Mouse (Mus musculus) ovary, postnatal 10 days (tissue): ENCODE results near the gene Lgr4.

Source experiments
- DNase-seq: peaks from one replicate; pipeline ENCODE4 v3.0.0; 2022; ENCODE audit warnings: low spot score

The Lgr4 gene

GRCm38 (mm10) chr2:109922306-109922705 lies 4.9 kb downstream of the Lgr4 start:
- no peak for DNase-seq

- no peak for DNase-seq
These were observed 5.6 kb downstream of the Lgr4 start for GRCm38 (mm10) chr2:109923031-109923430.

GRCm38 (mm10) chr2:109923945-109924344 lies 6.5 kb downstream of the Lgr4 start:
- DNase-seq: no peak

GRCm38 (mm10) chr2:109926984-109927383 lies 9.5 kb downstream of the Lgr4 start:
- DNase-seq: no peak

- no peak for DNase-seq
These were observed 10.0 kb downstream of the Lgr4 start for GRCm38 (mm10) chr2:109927446-109927845.

GRCm38 (mm10) chr2:109927876-109928275 lies 10.4 kb downstream of the Lgr4 start:
- no peak for DNase-seq

- no peak for DNase-seq
These were observed 11.3 kb downstream of the Lgr4 start for GRCm38 (mm10) chr2:109928791-109929190.

GRCm38 (mm10) chr2:109929256-109929655 lies 11.8 kb downstream of the Lgr4 start:
- DNase-seq: no peak

- DNase-seq: no peak
These were observed 12.9 kb downstream of the Lgr4 start for GRCm38 (mm10) chr2:109930366-109930765.

GRCm38 (mm10) chr2:109930771-109931170 lies 13.3 kb downstream of the Lgr4 start:
- DNase-seq: no peak

- DNase-seq: no peak
These were observed 14.7 kb downstream of the Lgr4 start for GRCm38 (mm10) chr2:109931978-109932780.

GRCm38 (mm10) chr2:109933151-109933550 lies 15.7 kb downstream of the Lgr4 start:
- DNase-seq: no peak

- no peak for DNase-seq
These were observed 16.6 kb downstream of the Lgr4 start for GRCm38 (mm10) chr2:109934086-109934485.

- no peak for DNase-seq
These were observed 17.7 kb downstream of the Lgr4 start for GRCm38 (mm10) chr2:109935194-109935593.

GRCm38 (mm10) chr2:109935754-109936409 lies 18.4 kb downstream of the Lgr4 start:
- DNase-seq: no peak

GRCm38 (mm10) chr2:109936410-109936755 lies 18.9 kb downstream of the Lgr4 start:
- DNase-seq: no peak

GRCm38 (mm10) chr2:109941973-109942444 lies 24.6 kb downstream of the Lgr4 start:
- no peak for DNase-seq

GRCm38 (mm10) chr2:109942810-109943570 lies 25.5 kb downstream of the Lgr4 start:
- DNase-seq: no peak

GRCm38 (mm10) chr2:109944995-109945394 lies 27.5 kb downstream of the Lgr4 start:
- no peak for DNase-seq

- DNase-seq: no peak
These were observed 28.1 kb downstream of the Lgr4 start for GRCm38 (mm10) chr2:109945532-109945931.

- DNase-seq: no peak
These were observed 29.0 kb downstream of the Lgr4 start for GRCm38 (mm10) chr2:109946426-109946825.

- no peak for DNase-seq
These were observed 32.1 kb downstream of the Lgr4 start for GRCm38 (mm10) chr2:109949519-109949918.

- no peak for DNase-seq
These were observed 32.9 kb downstream of the Lgr4 start for GRCm38 (mm10) chr2:109950311-109950710.
